Mouse (Mus musculus): ENCODE data around the gene Gm8011. TPM values are rescaled to one million over a fixed set of nuclear protein-coding genes. Genes with fewer than 3 reads are reported as not detected.

The Gm8011 gene
- polyA plus RNA-seq (2012; rRNA removed): not detected in 2 replicates

DNA sequence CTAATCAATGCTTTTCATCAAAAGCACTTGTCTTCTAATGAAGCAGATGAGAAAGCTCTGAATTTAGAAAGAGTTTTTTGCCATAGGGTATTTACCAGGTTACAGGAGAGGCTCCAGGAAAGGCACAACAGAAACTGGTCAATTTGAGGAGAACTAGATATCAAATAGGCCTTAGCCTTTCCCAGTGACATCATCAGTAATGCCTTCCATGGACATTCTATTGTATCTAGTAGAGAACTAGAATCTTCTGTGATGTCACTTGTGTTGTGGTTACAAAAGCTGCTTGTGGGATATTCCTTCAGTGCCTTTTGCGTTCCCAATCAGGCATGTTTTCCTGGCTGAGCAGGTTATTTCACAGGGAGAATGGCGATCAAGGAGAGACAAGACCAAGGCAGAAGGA, at the start of gene Gm8011:
Gm8011 (plus strand) TSS at position 301 of the 400 bp plus-strand sequence.

DNA sequence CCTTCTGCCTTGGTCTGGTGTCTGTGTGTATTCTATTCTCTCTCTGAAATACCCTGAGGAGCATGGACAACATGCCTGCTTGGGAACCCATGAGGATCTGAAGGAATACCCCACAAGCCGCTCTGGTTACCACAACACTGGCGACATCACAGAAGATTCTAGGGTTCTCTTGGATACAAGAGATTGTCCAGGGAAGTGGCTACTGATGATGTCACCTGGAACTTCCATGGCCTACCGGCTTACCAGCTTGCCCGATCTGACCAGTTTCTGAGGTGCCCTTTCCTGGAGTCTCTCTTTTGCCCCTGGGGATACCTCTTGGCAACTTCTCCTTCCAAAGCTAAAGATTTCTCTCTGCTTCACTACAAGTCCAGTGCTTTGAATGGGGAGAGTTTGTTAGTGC, 24.1 kb upstream of the Gm8011 start, which contains the start of gene Gm8005:
Gm8005 (minus strand) TSS at position 101 of the 400 bp plus-strand sequence.

DNA sequence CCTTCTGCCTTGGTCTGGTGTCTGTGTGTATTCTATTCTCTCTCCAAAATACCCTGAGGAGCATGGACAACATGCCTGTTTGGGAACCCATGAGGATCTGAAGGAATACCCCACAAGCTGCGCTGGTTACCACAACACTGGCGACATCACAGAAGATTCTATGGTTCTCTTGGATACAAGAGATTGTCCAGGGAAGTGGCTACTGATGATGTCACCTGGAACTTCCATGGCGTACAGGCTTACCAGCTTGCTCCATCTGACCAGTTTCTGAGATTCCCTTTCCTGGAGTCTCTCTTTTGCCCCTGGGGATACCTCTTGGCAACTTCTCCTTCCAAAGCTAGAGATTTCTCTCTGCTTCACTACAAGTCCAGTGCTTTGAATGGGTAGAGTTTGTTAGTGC, 38.6 kb downstream of the Gm8011 start, which contains the start of gene Gm8020:
Gm8020 (minus strand) TSS at position 101 of the 400 bp plus-strand sequence.

Other genes starting within 250 kb of the Gm8011 start
- not detected in 2 replicates for gene Gm17026, start 203.8 kb upstream of the Gm8011 start, polyA plus RNA-seq (2012; rRNA removed)
- gene Gm9611, start 166.5 kb upstream of the Gm8011 start, polyA plus RNA-seq (2012; rRNA removed): not detected in 2 replicates
- not detected in 2 replicates for gene Gm7995, start 153.7 kb upstream of the Gm8011 start, polyA plus RNA-seq (2012; rRNA removed)
- gene Gm8005, start 24.2 kb upstream of the Gm8011 start, polyA plus RNA-seq (2012; rRNA removed): not detected in 2 replicates
- not detected in 2 replicates for gene Gm8020, start 38.5 kb downstream of the Gm8011 start, polyA plus RNA-seq (2012; rRNA removed)
- not detected in 2 replicates for gene Gm8024, start 60.4 kb downstream of the Gm8011 start, polyA plus RNA-seq (2012; rRNA removed)
- gene Gm17124, start 136.0 kb downstream of the Gm8011 start, polyA plus RNA-seq (2012; rRNA removed): not detected in 2 replicates
- gene Gm3633, start 178.0 kb downstream of the Gm8011 start, polyA plus RNA-seq (2012; rRNA removed): not detected in 2 replicates
- gene Gm10378, start 192.1 kb downstream of the Gm8011 start, polyA plus RNA-seq (2012; rRNA removed): not detected in 2 replicates

All from colon, adult 2 months (tissue).